Mouse (Mus musculus) layer of hippocampus, adult 9-10 months (tissue): ENCODE measurements around the gene Slc15a4.

Experiments used
- DNase-seq: peaks from one replicate; pipeline ENCODE4 v3.0.0; 2022; ENCODE audit warnings: low spot score

Gene Slc15a4

DNA sequence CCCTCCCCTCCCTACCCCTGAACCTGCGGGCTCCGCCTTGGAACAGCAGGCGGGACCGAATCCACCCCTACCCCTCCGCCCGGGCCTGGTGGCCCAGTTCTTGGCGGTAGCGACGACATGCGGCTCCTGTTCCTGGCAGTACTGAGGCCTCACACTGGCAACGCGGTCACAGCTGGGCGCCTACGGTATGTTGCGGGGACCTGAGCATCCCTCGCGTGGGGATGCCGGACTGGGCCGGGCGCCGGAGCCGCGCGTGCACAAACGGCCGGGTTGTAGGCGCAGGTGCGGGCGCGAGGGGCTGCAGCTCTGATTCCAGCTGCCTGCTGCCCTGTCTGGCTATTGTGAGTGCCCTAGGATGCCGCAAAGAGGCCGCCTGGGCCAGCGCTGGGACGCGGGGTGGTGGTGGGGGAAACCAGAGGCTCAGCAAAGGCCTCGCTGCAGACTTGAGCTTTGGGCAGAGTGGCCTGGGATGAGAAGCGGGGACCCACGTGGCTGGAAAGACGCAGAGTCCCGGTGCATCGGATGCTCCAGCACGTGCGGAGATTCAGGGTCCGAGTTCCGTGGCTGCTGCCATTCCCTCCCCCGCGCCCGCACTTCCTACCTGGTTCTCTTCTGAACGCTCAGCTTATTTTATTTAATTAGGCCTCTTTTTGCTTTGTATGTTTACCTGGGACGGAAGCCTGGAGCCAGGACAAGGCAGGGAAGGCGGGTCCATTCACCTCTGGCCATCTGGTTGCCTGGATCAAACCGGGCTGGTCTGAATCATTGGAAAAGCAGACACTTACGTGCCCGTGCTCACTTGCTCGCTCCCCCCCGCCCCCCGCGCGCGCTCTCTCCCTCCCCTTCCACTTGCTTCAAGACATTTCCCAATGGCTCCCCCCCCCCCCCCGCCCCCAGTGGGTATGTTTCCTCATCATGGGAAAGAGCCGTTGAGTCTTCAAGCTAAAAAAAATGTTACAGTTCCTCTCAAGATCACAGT lies at the start of gene Slc15a4, which contains the start of gene Glt1d1:
TSS of gene Slc15a4 (minus strand) at position 731 of the 979 bp plus-strand sequence.
TSS of gene Glt1d1 (plus strand) at position 96 of the 979 bp plus-strand sequence.
- no peak for DNase-seq

DNA sequence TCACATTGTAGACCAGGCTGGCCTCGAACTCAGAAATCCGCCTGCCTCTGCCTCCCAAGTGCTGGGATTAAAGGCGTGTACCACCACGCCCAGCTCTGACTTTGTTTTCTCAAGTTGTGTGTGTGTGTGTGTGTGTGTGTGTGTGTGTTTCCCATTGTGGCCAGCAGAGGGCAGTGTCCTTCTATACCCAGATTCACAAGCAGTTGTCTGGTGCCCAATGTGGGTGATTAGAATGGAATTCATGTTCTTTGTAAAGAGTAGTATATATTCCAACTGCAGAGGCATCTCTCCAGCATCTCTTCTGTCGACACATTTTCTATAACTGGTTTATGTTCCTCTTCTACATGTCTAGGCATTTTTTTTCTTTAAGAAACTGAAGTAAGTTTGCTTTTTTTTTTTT lies 45.8 kb upstream of the Slc15a4 start:
- no peak for DNase-seq

DNA sequence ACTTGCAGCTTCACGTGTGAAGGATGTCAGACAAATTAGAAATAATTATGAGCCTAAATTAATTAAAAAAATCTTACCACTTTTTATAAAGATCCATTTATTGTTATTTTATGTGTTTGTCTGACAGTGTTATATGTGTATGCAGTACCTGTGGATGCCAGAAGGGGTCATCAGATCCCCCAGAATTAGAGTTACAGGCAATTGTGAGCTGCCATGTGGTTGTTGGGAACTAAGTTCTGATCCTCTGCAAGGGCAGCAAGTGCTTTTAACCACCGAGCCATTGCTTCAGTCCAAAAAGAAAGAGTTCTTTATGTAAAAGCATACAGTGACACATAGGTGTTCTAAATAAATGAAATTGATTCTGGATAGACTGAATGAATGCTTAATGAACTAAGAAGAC lies 44.9 kb upstream of the Slc15a4 start:
- no peak for DNase-seq

DNA sequence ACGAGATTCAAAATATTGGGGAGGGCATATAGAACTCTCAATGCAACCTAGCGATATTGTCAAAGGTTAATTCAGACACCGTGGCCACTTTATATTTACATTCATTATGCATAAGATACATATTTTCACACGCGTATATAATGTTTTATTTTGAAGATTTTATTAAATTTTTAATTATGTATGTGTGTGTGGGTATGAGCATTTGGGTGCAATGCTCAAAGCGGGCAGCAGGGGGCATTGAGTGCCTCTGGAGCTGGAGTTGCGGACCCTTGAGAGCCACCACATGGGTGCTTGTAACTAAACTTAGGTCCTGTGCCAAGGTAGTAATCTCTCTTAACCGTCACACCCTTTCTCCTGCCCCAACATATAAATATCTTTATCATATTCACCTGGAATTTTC lies 41.2 kb upstream of the Slc15a4 start:
- DNase-seq = no peak

DNA sequence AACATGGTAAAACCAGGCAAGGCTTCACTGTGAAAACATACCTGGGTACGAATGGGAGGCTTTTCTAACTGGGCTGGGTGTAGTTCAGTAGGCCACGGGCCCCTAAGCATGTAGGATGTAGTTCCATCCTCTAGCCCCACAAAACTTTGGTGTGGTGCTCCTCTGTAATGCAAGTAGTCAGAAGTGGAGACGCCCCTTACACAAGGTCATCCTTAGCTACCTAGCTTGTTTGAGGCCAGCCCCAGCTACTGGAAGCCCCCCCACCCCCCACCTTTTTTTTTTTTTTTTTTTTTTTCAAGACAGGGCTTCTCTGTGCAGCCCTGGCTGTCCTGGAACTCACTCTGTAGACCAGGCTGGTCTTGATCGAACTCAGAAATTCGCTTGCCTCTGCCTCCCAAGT lies 28.3 kb upstream of the Slc15a4 start:
- DNase-seq = no peak

DNA sequence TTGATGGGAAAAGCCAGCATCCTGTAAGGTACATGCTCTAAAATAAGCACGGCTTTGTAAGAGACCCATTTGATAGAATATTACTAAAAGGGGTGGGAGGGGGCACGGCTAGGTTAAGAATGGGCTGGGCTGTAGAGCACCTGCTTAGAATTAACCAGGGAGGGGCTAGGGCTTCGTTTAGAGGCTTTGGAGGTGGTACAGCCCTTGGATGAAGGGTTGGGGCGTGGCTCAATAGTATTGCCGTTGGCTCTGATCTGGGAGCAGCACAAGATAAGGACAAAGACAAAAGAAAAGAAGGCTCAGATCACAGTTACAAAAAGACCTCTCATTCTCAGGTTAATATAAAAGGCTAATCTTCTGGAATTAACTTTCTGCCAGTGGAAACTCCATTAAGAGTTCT lies 27.6 kb upstream of the Slc15a4 start:
- DNase-seq = no peak

DNA sequence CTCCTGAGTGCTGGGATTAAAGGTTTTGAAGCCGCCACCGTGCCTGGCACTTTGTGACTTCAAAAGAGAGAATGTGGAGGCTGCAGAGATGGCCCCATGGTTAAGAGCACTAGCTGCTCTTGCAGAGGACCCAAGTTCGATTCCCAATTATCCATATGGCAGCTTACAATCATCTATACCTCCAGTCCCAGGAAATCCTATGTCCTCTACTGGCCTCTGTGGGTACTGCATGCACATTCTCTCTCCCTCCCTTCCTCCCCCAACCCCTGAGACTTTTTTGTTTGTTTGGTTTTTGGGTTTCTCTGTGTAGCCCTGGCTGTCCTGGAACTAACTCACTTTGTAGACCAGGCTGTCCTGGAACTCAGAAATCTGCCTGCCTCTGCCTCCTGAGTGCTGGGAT lies 26.6 kb upstream of the Slc15a4 start:
- no peak for DNase-seq

DNA sequence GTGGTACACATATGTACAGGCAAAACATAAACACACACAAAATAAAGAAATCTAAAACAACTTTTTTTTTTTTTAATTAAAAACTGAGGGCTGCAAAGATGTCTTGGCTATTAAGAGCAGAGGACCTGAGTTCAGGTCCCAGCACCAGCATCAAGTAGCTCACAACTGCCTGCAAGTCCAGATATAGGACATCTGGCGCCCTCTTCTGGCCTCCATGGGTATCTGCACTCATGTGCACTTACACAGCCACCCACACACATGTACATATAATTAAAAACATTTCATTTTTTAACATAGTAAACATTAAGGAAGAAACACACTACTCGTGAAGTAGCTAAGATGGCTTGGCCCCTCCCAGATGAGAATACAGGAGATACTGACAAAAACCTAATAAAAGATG lies 25.6 kb upstream of the Slc15a4 start:
- no peak for DNase-seq

DNA sequence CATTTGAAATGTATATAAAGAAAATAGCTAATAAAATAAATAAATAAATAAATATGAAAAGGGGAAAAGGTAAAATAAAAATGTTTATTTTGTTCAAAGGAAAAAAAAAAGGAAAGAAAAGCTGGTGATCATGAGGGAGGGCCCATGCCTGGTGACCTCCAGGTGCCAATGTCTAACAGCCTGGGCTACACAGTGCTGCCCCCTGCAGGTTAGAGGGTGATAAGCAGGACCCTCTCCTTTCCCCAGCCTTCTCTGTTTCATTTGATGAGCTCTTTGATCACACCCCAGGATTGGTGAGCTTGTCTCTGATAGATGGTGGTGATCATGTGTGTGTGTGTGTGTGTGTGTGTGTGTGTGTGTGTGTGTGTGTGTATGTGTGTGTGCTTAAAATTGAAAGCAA lies 16.4 kb upstream of the Slc15a4 start:
- no peak for DNase-seq

DNA sequence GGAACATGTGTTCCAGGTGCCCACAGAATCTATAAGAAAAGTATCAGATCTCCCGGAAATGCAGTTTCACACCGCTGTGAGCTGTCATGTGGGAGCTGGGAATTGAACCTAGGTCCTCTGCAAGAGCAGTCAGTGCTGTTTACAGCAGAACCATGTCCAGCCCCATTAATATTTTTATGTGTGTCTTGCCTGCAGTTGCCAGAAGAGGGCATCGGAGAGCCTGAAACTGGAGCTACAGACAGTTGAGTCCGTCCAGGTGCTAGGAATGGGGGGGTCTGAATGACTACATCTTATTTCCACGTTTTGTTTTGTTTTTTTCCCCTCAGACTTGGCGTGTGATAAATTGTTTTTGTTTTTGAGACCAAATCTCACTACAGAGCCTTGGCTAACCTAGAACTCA lies 15.3 kb upstream of the Slc15a4 start:
- no peak for DNase-seq

DNA sequence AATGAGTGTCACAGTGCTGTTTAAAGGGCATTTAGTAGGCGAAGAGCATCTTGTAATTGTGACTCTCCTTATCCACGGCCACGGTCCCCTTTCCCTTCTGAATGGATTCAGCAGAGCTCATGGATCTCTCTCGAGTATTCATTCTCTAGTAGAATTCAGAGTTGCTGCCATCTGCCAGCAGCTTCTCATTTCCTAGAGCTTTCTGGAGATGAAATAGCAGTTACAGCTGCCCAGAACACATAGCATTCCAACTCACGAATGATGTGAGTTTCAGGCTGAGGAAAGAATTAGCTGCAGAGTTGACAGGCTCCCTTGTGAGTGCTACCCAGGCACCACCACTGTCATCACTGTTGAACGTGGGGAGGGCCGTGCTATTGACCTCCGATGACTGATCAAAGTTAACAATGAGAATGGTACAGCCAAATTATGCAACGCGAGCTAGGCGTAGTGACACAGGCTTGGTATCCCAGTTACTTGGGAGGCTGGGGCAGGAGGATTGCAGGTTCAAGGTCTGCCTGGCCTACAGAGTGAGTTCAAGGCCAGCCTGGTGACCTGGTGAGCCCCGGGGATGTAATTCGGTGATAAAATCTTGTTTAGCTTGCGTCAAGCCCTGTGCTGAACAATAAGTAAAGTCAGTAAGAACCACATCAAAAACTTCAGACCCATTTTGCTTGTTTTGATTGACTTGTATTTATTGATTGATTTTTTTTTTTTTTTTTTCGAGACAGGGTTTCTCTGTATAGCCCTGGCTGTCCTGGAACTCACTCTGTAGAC lies 8.7 kb upstream of the Slc15a4 start:
- DNase-seq = no peak

DNA sequence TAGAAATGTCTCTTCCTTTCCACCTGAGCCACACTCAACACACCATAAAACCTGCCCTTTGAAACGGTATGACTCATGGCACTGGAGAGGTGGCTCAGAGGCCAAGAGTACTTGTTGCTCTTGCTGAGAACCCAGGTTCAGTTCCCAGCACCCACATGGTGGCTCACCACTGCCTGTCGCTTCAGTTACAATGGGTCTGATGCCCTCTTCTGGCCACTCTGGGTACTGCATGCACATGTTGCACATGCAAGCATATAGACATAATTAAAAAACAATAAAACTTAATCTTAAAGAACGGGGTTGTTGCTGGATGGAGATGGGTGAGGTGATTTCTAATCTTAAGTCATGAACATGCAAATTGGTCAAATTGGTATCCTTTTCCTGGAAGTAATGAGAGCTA lies 7.7 kb upstream of the Slc15a4 start:
- DNase-seq = no peak

DNA sequence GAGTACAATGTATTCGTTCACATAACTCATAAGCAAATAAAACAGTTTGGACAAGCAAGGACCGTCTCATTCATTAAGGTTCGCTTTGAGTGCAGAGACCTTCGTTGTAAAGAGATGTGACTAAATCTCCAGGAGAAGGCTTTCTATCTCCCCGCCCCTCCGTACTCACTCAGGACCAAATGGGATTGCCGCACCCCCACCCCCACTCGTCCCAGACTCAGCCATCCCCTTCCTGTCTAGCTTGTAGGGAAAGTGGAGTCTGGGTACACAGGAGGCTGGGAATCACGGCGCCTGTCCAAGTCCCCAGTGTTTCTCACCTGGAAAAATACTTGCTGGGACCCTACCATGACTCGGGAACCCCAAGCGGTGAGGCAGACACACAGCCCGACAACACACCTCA lies 6.9 kb upstream of the Slc15a4 start:
- DNase-seq = no peak

DNA sequence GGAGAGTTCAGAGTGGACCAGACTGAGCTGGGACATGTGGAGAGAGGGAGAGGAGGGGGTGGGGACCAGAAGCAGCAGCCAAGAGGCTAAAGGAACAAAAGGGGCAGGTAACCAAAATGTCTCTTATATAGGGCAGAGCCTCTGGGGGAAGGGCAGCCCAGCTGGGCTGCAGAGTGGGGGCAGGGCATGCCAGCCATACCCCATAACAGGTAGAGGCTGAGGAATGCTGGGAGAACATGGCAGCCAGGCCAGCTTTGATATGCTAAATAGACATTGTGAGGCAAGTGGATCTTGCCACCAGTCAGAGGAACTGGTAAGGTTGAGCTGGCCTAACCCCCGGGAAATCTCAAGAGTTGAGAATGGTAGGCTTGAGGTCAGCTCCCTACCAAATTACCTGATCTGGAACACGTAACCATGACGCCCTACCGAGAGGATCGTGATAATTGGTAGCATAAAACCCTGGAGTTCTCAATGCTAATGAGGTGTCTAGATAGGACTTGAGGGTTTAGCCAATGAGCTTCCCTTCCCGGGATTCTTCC lies 6.4 kb upstream of the Slc15a4 start:
- DNase-seq = no peak

DNA sequence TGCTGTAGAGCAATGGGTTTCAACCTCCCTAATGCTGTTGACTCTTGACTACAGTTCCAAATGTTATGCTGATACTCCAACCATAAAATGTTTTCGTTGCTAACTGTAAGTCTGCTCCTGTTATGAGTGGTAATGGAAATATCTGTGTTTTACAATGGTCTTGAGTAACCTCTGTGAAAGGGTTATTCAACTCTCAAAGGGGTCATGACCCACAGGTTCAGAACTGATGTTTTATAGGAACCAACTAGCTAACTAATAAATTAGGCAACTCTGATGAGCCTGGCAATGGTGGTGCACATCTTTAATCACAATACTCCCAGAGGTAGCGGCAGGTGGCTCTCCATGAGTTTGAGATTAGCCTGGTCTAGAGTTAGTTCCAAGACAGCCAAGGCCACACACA lies 5.5 kb upstream of the Slc15a4 start:
- DNase-seq = no peak

DNA sequence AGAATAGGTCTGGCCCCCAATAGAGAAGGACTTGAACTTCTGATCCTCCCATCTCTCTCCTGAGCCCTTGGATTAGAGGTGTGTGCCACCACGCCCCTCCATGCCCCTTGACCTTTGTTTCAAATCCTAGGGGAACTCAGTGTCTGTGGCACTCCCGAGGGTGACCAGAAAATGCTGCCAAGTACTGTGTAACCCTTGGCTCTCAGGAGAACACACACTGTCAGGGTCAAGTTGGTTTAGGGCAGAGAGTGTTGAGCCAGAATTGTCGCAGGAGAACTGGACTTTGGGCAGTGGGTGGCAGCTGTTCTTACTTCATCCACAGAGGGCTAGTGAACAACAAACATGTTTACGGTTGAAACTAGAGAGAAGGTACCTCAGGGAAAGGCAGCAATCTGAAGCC lies 4.9 kb upstream of the Slc15a4 start:
- no peak for DNase-seq

DNA sequence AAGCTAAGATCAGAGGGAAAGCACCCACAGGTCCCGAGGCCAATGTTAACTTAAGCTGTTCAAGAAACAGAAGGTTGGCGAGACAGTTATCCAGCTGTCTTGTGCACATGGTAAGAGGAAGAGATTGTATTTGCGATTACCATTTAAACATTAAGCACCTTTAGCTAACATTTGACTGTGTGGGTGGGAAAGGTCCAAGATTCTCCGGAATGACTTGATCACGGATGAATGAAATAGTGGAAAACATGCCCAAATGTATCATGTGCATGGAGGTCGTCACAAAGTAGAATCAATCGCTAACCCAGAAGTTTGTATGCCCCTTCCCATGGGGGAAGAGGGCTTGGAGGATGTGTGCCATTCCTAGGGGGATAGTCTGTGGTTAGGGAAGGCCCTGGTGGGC lies 969 bp upstream of the Slc15a4 start:
- DNase-seq = no peak

DNA sequence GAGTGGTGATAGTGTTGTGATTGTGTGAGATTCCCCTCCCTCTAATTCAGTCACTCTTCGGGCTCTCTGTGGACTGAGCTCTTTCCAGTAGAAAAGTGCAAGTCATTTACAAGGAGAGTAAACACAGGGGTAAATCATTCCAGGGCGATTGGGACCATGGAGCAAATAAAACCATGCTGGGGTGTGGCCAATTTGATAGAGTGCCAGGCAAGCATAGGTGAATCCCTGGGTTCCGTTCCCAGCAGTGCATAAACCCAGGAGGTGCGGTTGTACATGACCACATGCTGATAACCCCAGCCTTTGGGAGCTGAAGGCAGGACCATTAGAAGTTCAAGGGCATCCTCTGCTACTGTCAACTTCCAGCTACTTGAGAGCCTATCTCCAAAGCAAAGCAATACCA lies 491 bp upstream of the Slc15a4 start:
- no peak for DNase-seq

DNA sequence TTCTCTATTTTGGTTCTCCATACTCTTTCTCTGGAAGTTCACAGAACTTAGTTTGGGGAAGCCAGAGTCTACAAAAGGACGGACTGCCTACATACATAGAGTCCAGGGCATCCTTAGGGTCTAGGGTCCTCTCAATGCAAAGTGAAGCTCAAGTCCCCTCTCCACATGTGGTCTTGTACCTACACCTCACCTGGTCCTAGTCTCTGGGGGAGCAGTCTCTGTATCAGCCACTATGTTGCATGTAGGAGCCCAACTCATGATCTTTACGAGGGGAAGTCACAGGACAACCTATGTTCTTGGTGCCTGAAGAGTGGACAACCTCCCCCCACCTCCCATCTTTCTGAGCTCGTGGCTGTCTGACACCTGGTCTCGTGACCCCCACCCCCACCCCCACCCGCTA lies 1.0 kb downstream of the Slc15a4 start:
- no peak for DNase-seq

DNA sequence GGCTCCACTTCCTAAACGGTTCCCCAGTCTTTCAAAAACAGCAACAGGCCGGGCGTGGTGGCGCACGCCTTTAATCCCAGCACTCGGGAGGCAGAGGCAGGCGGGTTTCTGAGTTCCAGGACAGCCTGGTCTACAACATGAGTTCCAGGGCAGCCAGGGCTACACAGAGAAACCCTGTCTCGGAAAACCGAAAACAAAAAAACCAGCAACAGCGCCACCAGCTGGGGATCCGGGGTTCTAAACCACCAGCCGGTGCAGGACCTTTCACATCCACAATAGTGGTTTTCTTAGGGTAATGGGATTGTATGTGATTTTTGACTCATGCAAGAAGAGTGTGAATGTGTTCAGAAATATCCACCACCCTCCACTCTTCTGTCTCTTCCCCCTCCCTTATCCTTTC lies 5.5 kb downstream of the Slc15a4 start:
- no peak for DNase-seq

DNA sequence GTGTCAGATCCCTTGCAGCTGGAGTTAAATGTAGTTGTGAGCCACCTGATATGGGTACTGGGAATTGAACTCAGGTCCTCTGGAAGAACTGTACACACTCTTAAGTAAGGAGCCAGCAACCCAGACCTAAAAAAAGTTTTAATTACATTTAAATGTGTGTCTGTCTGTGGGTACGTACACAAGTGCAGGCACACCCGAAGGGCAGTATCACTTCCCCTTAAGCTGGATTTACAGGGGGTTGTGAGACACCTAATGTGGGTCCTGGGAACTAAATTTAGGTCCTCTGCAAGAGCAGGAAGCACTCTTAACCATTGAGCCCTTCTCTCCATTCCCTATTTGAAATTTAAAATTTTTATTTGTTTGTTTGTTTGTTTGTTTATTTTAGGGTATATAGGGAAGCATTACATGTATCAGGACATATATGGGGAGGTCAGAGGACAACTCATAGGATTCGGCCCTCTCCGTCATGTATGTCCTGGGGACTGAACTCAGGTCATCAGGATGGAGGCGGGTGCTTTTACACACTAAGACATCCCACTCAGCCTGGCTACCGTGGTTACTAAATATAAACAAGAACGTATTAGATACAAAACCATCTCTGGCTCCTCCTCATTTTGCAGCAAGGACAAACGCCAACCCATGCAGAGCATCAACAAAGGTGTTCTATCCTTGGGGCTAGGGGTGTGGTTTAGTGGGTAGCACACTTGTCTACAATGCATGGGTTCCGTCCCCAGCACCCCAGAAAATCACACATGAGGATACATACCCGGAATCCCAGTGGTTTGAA lies 8.1 kb downstream of the Slc15a4 start:
- no peak for DNase-seq

DNA sequence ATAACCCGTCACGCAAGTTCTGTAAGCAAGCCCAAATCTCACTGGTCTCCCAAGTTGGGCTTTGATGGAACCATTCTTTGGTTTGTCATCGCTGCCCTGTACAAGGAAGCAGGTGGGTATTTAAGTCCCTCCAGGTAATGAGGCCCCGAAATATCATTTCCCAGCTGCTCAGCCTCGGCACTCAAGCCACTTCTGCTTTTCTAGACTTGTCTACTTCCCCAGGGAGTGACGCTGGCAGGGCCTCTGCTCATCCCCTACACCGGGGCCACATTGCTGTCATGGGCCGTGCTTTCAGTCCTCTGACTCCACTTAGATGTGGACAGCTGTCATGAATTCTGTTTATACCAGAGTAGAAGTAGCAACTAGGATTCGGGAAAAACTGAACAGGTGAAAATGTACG lies 11.6 kb downstream of the Slc15a4 start:
- DNase-seq = no peak
